ENCODE assay signal across 25 mouse cellular contexts in genomic region chr7:96906216-96906615, GRCm38 (mm10). TPM values are rescaled to one million over a fixed set of nuclear protein-coding genes. Genes with fewer than 3 reads are reported as not detected.
DNase-seq lines count a peak whose midpoint lies in the region; ATAC-seq lines count a peak whose summit lies in the region.
"Had no signal": no experiment of that assay in that cellular context is flagged by ENCODE, and none has a peak within 500 bp of the region (broad histone marks: within the 10 kb centered on the region; RNA-seq: fewer than 3 reads in every experiment).

No protein-coding gene starts in this region.

- H3K9me3 ChIP-seq in hindbrain, embryonic 10.5 days, result no peaks in the 10 kb centered on the region
- H3K9me3 ChIP-seq in hindbrain, embryonic 14.5 days (ENCODE audit: control insufficient read depth, low read length), result no peaks in the 10 kb centered on the region
- no peaks in the 10 kb centered on the region for H3K9me3 ChIP-seq in neural tube, embryonic 11.5 days (ENCODE audit: control insufficient read depth, low read length)
- no peaks in the 10 kb centered on the region for H3K9me3 ChIP-seq in neural tube, embryonic 15.5 days (replicated peaks)
- H3K9me3 ChIP-seq in hindbrain, embryonic 12.5 days (replicated peaks), result no peaks in the 10 kb centered on the region
- H3K9me3 ChIP-seq in heart, embryonic 11.5 days (replicated peaks; ENCODE audit: control insufficient read depth, low read length), result no peaks in the 10 kb centered on the region
- H3K9me3 ChIP-seq: embryonic facial prominence, embryonic 13.5 days; kidney, embryonic 15.5 days; limb, embryonic 15.5 days; neural tube, embryonic 12.5 days had no signal

- H3K4me3 ChIP-seq in hindbrain, embryonic 10.5 days, result no peak overlapping the region
- H3K4me3 ChIP-seq in hindbrain, embryonic 14.5 days (replicated peaks; ENCODE audit: low read length), result no peak overlapping the region
- H3K4me3 ChIP-seq in neural tube, embryonic 11.5 days (ENCODE audit: low read depth, low read length), result no peak overlapping the region
- no peak overlapping the region for H3K4me3 ChIP-seq in neural tube, embryonic 15.5 days (replicated peaks)
- no peak overlapping the region for H3K4me3 ChIP-seq in hindbrain, embryonic 12.5 days
- H3K4me3 ChIP-seq in heart, embryonic 11.5 days (ENCODE audit: low read depth, low read length), result no peak overlapping the region
- H3K4me3 ChIP-seq: embryonic facial prominence, embryonic 13.5 days; erythroblast, embryonic 14.5 days; heart, adult 2 months; kidney, embryonic 15.5 days; limb, embryonic 15.5 days; neural tube, embryonic 12.5 days had no signal

- WGBS in hindbrain, embryonic 10.5 days, result 81% methylated on average over 20 of the region's 20 CpGs
- WGBS in hindbrain, embryonic 14.5 days, result 69% methylated on average over 20 of the region's 20 CpGs
- 81% methylated on average over 20 of the region's 20 CpGs for WGBS in neural tube, embryonic 11.5 days
- 77% methylated on average over 20 of the region's 20 CpGs for WGBS in neural tube, embryonic 15.5 days
- 76% methylated on average over 20 of the region's 20 CpGs for WGBS in hindbrain, embryonic 12.5 days
- WGBS in heart, embryonic 11.5 days (ENCODE audit: insufficient replicate concordance), result 87% methylated on average over 20 of the region's 20 CpGs

- peak; percentile 31 for DNase-seq in hindbrain, embryonic 10.5 days (ENCODE audit: low spot score)
- DNase-seq in hindbrain, embryonic 14.5 days (ENCODE audit: low spot score), result no peak
- no peak for DNase-seq in neural tube, embryonic 11.5 days (ENCODE audit: low spot score)
- DNase-seq in cerebellum, adult 8-10 months, result no peak
- DNase-seq: adrenal gland, postnatal 36 days; B cell, adult 2 months; cerebellum, adult 11-12 months; gastrocnemius, postnatal 36 days; heart, adult 2 months; kidney, adult 11 months; kidney, postnatal 4 days; lung, embryonic 14.5 days; lung, postnatal 36 days; retina, postnatal 1 day; thymus, postnatal 14 days had no signal

- H3K9ac ChIP-seq in hindbrain, embryonic 14.5 days, result no peak overlapping the region
- H3K9ac ChIP-seq in neural tube, embryonic 11.5 days (ENCODE audit: low read length), result no peak overlapping the region
- H3K9ac ChIP-seq in neural tube, embryonic 15.5 days (replicated peaks), result no peak overlapping the region
- H3K9ac ChIP-seq in hindbrain, embryonic 12.5 days, result no peak overlapping the region
- H3K9ac ChIP-seq in heart, embryonic 11.5 days (ENCODE audit: low read depth, low read length), result no peak overlapping the region
- H3K9ac ChIP-seq: embryonic facial prominence, embryonic 13.5 days; kidney, embryonic 15.5 days; limb, embryonic 15.5 days; liver, embryonic 14.5 days; lung, embryonic 14.5 days; neural tube, embryonic 12.5 days had no signal

- ATAC-seq in hindbrain, embryonic 14.5 days (ENCODE audit: low FRiP score), result no peak
- 0 out of 2 replicates have a peak, but pooled peaks have one; percentile 49 for ATAC-seq in neural tube, embryonic 11.5 days (ENCODE audit: insufficient read depth, low FRiP score, low TSS enrichment)
- no peak for ATAC-seq in neural tube, embryonic 15.5 days (ENCODE audit: low FRiP score)
- ATAC-seq in hindbrain, embryonic 12.5 days (ENCODE audit: low FRiP score), result 0 out of 2 replicates have a peak, but pooled peaks have one; percentile 11
- ATAC-seq in heart, embryonic 11.5 days (replicated peaks; ENCODE audit: insufficient number of reproducible peaks, low FRiP score, low TSS enrichment), result no peak

- H3K27ac ChIP-seq in hindbrain, embryonic 10.5 days, result peak overlapping the region; percentile 50; the same call in 1 of the 2 replicates
- H3K27ac ChIP-seq in hindbrain, embryonic 14.5 days, result no peak overlapping the region
- no peak overlapping the region for H3K27ac ChIP-seq in neural tube, embryonic 11.5 days (ENCODE audit: low read depth, low read length)
- no peak overlapping the region for H3K27ac ChIP-seq in neural tube, embryonic 15.5 days (replicated peaks)
- no peak overlapping the region for H3K27ac ChIP-seq in hindbrain, embryonic 12.5 days
- H3K27ac ChIP-seq in heart, embryonic 11.5 days (ENCODE audit: low read depth, low read length), result no peak overlapping the region
- H3K27ac ChIP-seq: embryonic facial prominence, embryonic 13.5 days; heart, adult 2 months; kidney, embryonic 15.5 days; limb, embryonic 15.5 days; liver, embryonic 14.5 days; neural tube, embryonic 12.5 days had no signal

- no peak overlapping the region for H3K4me2 ChIP-seq in hindbrain, embryonic 14.5 days (replicated peaks)
- H3K4me2 ChIP-seq in neural tube, embryonic 11.5 days (ENCODE audit: low read depth), result no peak overlapping the region
- H3K4me2 ChIP-seq in neural tube, embryonic 15.5 days, result no peak overlapping the region
- H3K4me2 ChIP-seq in hindbrain, embryonic 12.5 days (replicated peaks), result no peak overlapping the region
- no peak overlapping the region for H3K4me2 ChIP-seq in heart, embryonic 11.5 days
- H3K4me2 ChIP-seq: embryonic facial prominence, embryonic 13.5 days; kidney, embryonic 15.5 days; limb, embryonic 15.5 days; lung, embryonic 14.5 days; neural tube, embryonic 12.5 days had no signal

- H3K4me1 ChIP-seq in hindbrain, embryonic 10.5 days (replicated peaks), result peaks cover 72% of the 10 kb centered on the region
- H3K4me1 ChIP-seq in hindbrain, embryonic 14.5 days (replicated peaks; ENCODE audit: control insufficient read depth, insufficient read depth, low read length), result peaks cover 6% of the 10 kb centered on the region
- peaks cover 2% of the 10 kb centered on the region for H3K4me1 ChIP-seq in neural tube, embryonic 11.5 days (ENCODE audit: control insufficient read depth, insufficient read depth, low read length)
- peaks cover 10% of the 10 kb centered on the region for H3K4me1 ChIP-seq in neural tube, embryonic 15.5 days
- peaks cover 47% of the 10 kb centered on the region for H3K4me1 ChIP-seq in hindbrain, embryonic 12.5 days
- no peaks in the 10 kb centered on the region for H3K4me1 ChIP-seq in heart, embryonic 11.5 days (ENCODE audit: control insufficient read depth, insufficient read depth, low read length)

- peaks cover 50% of the 10 kb centered on the region for H3K36me3 ChIP-seq in hindbrain, embryonic 10.5 days
- H3K36me3 ChIP-seq in hindbrain, embryonic 14.5 days (replicated peaks; ENCODE audit: control insufficient read depth, insufficient read depth), result no peaks in the 10 kb centered on the region
- H3K36me3 ChIP-seq in neural tube, embryonic 11.5 days (ENCODE audit: control insufficient read depth, insufficient read depth, low read length), result peaks cover 3% of the 10 kb centered on the region; the same call in 1 of the 2 replicates
- peaks cover 10% of the 10 kb centered on the region for H3K36me3 ChIP-seq in neural tube, embryonic 15.5 days
- H3K36me3 ChIP-seq in hindbrain, embryonic 12.5 days, result peaks cover 12% of the 10 kb centered on the region; the same call in 1 of the 2 replicates
- H3K36me3 ChIP-seq in heart, embryonic 11.5 days (ENCODE audit: control insufficient read depth, insufficient read depth, low read length), result no peaks in the 10 kb centered on the region

- no peaks in the 10 kb centered on the region for H3K27me3 ChIP-seq in hindbrain, embryonic 10.5 days (ENCODE audit: insufficient read depth, poor library complexity, severe bottlenecking)
- no peaks in the 10 kb centered on the region for H3K27me3 ChIP-seq in hindbrain, embryonic 14.5 days (ENCODE audit: control insufficient read depth, insufficient read depth, low read length)
- H3K27me3 ChIP-seq in neural tube, embryonic 11.5 days (ENCODE audit: control insufficient read depth, insufficient read depth, low read length), result no peaks in the 10 kb centered on the region
- no peaks in the 10 kb centered on the region for H3K27me3 ChIP-seq in neural tube, embryonic 15.5 days (replicated peaks)
- no peaks in the 10 kb centered on the region; the same call in 1 of the 2 replicates for H3K27me3 ChIP-seq in hindbrain, embryonic 12.5 days
- peaks cover 6% of the 10 kb centered on the region; the same call in 1 of the 2 replicates for H3K27me3 ChIP-seq in heart, embryonic 11.5 days (ENCODE audit: control insufficient read depth, insufficient read depth, low read length)
- H3K27me3 ChIP-seq: CH12.LX; embryonic facial prominence, embryonic 13.5 days; kidney, embryonic 15.5 days; limb, embryonic 15.5 days; neural tube, embryonic 12.5 days had no signal

RNA-seq across cellular contexts. Expression of gene Nars2, which starts 45.1 kb away (rescaled TPM):
- 22.3 and 22.7 TPM in 2 replicates for polyA plus RNA-seq in hindbrain, embryonic 10.5 days (2016; fragmentation: Nextera tagmentation; extraction: Ambion mirVana)
- polyA plus RNA-seq in hindbrain, embryonic 14.5 days (2014; fragmentation: Nextera tagmentation; extraction: Ambion mirVana), result 19.1 and 19.4 TPM in 2 replicates
- 21.5 and 23.8 TPM in 2 replicates for polyA plus RNA-seq in neural tube, embryonic 11.5 days (2014; fragmentation: Nextera tagmentation; extraction: Ambion mirVana)
- polyA plus RNA-seq in neural tube, embryonic 15.5 days (2015; fragmentation: Nextera tagmentation; extraction: Ambion mirVana), result 18.7 and 22.0 TPM in 2 replicates
- polyA plus RNA-seq in hindbrain, embryonic 12.5 days (2016; fragmentation: Nextera tagmentation; extraction: Ambion mirVana), result 19.7 and 21.3 TPM in 2 replicates
- 16.0 and 21.2 TPM in 2 replicates for polyA plus RNA-seq in heart, embryonic 11.5 days (2014; fragmentation: Nextera tagmentation; extraction: Ambion mirVana)

Comparison
In these comparisons a context has a peak if more than half of its experiments do, and no peak if none do; other contexts are left out.
1. ATAC-seq: peak in neural tube, embryonic 11.5 days (single experiment) and hindbrain, embryonic 12.5 days (single experiment); none in hindbrain, embryonic 14.5 days (single experiment), neural tube, embryonic 15.5 days (single experiment) and heart, embryonic 11.5 days (single experiment).